Mouse (Mus musculus): ENCODE results near the gene Lurap1.

The Lurap1 gene

DNA sequence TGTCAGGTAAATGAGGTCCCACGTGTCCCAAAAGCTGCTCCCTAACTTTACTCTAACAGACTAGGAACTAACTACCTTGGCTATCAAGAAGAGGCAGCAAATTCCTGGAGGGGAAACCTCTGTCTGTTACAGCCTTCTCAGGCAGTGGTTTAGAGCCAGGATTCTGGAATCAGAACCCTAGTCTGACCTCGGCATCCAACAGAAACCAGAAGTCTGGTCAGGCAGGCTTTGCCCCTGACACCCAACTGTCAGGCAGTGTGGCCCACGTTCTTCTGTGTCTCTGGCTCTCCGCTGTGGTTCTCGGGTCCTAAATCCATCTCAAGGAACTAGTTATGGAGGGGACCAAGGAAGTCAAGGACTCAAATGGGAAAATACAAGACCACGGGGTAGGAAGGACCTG lies at the start of gene Lurap1:
Gene Lurap1 (minus strand): TSS at position 101 of the 400 bp plus-strand sequence.
- no peak for DNase-seq

DNA sequence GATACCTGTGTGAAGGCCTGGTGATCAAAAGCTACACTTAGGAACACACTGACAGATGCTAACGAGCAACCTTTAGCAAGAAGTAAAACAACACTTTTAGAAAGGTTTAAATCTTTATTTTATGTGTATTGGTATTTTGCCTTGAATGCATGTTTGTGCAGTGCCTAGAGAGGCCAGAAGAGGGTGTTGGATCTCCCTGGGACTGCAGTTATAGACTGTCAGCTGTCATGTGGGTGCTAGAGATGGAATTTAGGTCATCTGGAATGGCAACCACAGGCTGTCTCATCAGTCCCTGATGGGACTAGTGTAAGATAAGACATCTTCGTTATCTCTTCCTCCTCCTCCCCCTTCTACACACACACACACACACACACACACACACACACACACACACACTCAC lies 47.3 kb upstream of the Lurap1 start:
- no peak for DNase-seq

DNA sequence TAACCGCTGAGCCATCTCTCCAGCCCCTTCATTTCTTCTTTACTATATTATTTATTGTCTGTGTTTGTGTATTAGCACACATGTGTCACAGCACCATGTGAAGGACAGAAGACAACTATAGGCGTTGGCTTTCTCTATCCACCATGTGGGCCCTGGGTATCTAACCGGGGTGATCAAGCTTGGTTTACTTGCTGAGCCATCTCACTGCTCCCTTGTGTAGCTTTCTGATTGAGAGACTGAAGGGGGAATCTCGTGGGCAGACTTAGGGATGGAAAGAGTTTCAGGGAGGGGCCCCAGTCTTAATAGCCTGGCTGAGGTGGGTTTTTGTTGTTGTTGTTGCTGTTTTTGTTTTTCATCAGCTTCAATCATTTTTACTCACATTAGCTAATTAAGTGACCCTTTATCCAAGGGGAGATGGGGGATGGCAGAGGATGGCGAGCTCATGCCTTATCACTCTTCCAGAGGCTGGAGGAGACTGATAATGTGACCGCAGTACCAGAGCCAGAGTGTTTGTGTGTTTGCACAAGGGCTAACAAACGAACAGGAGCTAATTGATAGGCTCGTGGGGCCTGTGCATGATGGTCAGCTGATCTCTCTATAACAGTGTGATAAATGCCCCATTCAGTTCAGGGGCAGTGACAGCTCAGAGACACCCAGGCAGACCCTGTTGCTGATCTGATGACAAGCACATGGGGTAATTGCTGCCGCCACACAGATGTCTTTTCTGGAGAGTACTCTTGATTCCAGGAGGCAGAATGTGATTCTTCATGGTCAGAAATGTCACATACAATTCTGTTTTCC lies 42.6 kb upstream of the Lurap1 start:
- DNase-seq = no peak

DNA sequence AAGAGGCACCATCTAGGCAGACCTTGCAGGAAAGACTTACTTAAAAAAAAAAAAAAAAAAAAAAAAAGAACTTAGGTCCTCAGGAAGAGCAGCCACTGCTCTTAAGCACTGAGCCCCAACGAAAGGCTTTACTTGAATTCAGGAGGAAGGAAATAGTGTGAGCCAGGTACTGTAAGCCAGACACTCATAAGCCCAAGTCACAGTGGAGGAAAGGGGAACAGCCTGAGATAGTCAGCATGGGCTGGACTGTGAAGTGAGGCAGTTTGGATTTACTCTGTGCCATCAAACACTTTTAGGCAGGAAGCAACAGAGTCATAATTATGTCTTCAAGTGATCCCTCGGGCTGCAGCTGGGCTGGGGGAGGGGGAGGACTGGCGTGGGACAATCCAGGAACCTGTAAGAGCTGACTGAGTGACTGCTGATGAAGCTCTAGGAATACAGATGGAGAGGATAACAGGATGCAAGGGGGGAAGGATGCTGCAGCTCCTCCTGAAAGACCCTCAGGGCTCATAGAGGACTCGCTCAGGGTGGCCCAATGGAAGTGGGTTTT lies 41.2 kb upstream of the Lurap1 start:
- peak in 1 of 2 experiments; percentile 33 for DNase-seq

DNA sequence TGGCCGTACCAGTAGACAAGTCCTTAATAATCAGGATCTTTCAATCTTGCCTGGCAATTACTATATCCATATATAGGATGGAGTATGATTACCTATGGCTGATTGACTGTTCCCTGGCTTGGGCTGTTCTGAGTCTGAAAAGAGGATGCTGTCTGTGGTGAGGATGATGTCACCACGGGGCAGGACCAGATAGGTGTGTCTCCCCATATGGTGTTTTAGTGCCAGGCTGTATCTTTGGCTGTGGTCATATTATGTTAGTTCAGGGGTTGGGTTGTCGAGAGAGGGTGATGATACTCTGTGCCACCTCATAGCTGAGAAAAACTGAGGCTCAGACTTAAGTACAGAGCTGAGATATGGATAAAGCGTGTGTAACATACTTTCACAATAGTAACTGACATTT lies 33.9 kb upstream of the Lurap1 start:
- DNase-seq = no peak

DNA sequence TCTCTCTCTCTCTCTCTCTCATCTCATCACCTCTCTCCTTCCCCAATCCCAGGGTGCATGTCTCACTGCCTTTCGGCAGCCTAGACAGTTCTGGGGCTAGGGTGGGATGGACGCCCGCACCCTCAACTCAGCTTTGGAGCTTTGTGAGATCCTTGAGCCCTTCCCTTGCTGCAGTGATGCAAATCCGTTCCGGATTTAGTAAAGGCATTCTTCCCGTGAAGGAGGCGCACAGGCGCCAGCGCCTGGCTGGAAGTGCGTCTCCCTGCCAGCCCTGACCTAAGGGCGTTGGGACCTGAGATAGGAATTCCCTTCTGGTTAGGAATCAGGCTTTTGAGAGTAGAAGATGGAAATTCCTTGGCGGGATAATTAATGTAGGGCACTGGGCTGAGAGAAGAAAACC lies 31.6 kb upstream of the Lurap1 start:
- DNase-seq = peak; percentile 61 to 75

DNA sequence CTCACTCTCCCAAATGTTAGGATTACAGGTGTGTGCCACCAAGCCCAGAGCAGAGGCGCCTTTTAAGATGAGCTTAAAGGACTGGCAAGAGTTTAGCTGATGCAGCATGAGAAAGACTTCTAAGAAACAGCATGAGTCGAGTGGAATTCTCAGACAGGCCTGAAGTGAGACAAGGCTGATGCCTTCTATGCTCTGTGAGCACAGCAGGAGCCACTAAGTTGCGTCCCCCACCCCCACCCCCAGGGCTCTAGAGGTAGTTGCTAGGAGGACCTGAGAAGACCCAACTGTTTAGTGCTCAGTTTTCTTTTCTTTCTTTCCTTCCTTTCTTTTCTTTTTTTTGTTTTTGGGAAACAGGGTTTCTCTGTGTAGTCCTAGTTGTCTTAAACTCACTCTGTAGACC lies 30.9 kb upstream of the Lurap1 start:
- no peak for DNase-seq

DNA sequence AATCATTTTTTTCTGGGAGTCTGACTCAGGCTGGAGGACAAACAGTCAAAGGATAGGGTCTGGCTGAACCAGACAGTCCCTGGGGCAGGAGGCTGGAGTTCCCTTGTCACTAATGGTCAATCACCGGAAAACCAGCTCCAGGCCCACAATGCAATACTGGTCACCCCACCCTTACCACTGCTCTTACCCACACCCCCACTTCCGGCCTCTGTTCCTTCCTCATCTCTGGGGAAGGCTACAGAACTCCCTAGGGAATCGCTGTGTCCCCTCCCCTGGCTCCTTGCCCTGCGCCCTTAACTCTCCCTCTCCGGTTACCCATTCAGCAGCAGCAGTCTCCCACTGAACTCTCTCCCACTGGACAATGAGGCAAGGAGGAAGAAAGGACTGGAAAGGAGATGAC lies 26.0 kb upstream of the Lurap1 start:
- DNase-seq = peak; percentile 85 to 91

DNA sequence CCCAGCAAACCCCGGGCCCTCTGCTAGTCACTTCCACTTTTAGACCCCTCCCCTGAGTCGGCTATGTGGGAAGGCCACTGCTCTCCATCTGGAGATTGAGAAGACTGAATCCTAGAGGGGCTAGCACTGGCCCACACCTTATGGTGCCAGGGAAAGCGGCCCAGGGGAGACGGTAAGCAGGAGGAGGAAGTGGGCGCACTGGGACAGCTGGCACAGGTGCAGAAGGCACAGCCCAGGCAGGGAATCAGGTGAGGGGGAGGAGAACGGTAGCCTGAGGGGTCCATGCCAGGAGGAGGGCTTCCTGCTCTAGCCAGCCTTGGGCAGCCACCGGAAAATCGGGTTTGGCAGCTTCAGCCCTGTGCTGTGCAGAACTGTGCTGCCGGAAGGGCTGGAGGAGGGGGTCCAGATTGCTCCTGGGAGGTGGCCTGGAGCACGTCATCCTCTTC lies 25.4 kb upstream of the Lurap1 start:
- DNase-seq = peak; percentile 89 to 95

DNA sequence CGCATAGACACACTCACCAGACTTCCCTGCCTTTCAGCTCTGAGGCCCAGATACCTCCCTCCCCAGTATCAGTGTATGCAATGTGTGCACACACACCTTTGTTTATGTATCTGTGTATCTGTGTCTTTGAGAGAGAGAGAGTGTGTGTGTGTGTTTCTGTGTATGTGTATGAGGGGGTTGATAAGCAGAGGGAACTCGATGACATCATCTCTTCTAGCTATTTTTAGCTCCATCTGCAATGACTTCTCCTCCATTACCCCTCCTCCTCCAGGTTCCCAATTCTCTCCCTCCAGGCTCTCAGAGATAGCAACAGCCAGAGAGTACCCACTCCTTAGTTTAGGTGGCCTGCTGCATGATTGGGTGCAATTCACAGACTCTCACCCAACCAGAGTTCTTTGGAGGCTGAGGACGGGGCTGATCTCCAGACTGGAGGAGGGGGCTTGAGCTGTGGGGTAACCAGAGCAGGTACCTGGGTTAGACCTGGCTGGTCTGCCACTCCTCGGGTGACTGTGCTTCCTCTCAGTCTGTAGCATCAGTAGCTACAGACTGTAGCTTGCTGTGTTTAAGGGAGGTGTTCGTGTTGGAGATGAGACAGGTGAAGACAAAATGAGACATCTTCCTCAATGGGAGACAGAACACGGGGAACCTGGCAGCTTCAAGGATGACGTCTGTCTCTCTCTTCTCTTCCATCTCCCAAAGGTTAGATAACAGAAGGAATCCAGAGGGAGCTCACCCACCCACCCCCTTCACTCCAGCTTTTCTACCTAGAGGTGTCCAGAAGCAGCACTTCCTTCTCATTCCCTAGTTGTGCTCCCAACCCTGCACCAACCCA lies 24.8 kb upstream of the Lurap1 start:
- peak in 1 of 2 experiments; percentile 27 for DNase-seq

DNA sequence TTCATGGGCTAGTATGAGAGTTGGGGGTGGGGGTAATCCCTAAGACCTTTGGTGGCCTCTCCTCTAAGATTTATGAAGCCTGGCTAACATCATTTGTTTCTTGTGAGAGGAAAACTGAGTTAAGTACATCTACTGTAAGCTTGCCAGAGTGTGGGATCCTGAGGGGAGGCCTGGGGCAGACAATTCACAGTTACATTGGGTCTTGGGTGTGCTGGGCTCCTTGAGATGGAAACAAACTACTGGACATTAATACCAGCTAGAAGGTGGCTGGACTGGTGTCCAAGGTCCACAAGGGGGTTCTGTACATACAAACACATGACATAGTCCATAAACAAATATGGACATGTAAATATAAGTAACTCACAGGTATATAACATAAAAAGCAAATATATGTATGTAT lies 24.0 kb upstream of the Lurap1 start:
- no peak for DNase-seq

DNA sequence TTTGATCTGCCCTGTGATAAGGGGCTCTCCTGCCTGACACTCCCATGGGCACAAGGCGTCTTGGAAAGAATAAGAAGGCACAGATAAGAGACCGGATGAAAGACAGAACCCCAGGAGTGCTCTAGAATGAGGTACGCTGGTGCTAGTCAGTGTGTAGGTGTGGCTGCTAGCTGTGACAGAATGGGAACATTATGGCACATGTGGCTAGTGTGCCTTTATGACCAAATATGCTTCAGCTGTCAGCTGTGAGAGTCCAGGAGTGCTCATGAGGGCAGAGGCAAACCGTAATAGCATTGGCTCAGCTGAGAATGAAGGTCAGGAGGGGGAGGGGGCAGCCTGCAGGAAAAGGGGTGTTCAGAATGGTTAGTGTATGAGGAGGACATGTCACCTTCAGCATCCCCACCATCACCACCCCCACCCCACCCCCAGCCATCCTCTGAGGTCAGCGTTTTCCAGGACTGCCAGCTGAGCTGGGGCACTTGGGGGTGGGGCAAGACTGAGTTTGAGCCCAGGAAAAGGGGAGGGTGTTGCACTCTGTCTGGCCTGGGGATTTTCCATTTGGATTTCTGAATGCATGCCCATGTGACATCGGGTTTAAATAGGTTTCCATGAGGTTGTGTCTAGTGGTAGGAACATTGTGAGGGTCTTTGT lies 23.5 kb upstream of the Lurap1 start:
- DNase-seq = peak; percentile 62

DNA sequence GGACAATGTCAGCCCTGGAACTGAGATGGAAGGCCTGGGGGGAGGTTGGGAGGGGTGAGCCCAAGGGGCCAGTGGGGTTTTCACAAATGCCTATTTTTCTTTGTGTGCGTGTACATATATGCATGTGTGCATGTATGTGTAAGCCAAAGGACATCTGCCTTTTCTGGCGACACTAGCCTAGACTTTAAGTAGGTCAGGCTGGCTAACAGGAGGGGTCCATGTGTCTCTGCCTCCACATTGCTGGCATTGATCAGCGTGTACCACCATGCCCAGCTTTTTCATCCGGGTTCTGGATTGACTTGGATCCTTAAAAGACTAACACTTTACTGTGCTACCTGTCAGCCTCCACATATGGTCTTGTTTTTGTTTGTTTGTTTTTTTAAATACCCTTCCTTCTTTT lies 22.6 kb upstream of the Lurap1 start:
- DNase-seq = no peak

DNA sequence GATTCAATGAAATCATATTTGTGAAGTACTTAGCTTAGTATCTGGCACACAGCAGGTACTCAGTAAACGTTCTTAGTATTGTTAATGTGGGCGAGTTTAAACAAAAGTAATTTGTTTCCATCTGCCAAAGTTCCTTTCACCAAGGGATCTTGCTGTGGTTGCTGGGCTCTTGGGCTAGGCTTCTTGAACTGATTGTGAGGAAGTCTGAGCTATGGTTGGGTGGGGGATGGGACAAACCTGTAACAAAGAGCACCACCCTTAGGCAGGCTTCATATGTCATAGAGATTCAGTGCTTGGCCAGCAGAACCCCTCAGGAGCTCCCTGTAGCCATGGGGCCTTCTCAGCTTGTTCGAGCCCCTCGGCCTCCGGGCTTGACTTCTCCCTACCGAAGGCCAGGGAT lies 21.9 kb upstream of the Lurap1 start, which contains the start of the genes 1700042G07Rik and Gm49337:
Gene 1700042G07Rik (plus strand): TSS at position 301 of the 400 bp plus-strand sequence.
Gene Gm49337 (plus strand): TSS at position 313 of the 400 bp plus-strand sequence.
- DNase-seq = no peak

DNA sequence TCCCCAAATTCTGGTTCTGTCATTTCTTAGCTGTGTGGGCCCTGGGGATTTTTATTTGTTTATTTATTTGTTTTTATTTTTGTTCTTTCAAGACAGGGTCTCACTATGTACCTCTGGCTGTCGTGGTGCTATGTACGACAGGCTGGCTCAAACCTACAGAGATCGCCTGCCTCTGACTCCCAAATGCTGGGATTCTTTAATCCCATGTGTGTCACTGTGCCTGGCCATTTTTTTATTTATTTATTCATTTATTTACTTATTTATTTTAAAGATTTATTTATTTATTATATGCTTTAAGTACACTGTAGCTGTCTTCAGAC lies 18.2 kb upstream of the Lurap1 start:
- DNase-seq = no peak

DNA sequence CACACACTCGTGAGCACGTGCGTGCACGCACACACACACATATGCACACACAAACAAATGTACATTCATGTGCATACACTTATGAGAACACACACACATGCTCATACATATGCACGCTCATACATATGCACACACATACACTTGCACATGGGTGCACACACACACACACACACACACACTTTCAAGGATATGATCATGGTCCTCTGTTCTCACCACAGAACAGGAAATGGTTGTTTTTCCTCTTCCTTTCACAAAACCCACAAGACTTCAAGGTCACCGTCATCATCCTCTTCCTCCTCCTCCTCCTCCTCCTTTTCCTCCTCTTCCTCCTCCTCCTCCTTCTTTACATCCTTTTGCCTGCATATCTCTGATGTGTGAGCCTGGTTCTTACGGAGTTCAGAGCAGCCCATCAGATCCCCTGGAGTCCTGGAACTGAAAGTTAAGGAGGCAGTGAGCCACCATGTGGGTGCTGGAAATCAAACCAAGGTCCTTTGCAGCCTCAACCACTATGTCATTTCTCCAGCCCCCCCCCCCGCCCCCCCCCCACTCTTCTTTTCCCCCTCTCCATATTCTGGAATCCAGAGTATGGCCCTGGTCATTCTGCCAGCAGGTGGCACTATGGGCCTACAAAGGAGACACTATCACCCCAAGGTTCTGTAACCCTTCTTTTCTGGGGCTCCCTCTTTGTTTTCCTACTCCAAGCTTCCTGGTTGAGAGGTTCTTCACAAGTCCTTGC lies 17.6 kb upstream of the Lurap1 start:
- DNase-seq = peak; percentile 69 to 86

DNA sequence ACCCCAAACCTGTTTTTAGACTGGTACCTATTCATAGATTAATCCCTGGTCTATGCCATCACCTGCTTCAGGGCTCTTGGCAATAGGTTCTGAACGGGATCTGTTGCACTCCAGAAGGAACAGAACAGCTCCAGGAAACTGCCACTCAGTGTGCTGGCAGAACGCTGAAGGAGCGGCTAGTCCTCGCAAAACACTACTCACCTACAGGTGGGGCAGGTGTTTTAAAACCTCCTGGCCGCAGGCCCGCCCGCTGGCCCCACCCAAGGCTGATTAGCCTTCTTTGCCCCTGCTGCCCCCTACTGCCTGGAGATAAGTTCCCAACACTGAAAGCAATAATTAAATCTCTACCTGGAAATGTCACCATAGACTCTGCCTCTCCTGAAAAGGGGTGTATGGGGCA lies 16.3 kb upstream of the Lurap1 start, which contains the start of gene Tspan1:
Gene Tspan1 (minus strand): TSS at position 198 of the 400 bp plus-strand sequence.
- DNase-seq = peak; percentile 77 to 85

DNA sequence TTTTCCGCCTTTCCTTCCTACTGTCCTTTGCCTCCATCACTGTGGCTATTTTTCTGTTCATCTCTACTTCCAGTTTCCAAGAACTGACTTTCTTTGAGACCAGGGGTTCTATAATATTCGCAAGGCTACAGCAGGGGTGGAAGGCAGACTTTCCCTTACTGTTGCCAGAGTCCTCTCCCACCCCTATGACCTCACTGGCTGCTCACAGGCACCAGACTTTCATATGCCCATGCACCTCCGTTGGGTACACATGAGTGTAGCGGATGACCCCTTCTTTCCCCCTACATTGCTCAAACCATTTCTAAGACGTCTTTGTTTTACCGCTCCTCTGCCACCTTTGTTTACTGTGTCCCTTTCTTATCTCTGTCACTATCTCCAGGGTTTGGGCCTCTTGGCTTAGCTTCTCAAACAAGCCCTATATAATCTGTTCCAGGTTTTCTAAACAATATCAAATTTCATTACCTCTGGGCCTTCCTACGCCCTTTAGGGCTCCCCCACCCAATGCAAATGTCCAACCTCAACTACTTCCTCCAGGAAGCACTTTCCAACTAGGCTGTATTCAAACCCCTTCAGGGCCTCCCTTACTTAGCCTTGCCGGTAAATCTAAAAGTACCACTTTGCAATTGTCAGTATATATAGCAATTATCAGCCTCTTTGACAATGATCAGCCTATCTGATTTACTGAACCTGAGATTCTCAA lies 14.7 kb upstream of the Lurap1 start:
- DNase-seq = no peak

DNA sequence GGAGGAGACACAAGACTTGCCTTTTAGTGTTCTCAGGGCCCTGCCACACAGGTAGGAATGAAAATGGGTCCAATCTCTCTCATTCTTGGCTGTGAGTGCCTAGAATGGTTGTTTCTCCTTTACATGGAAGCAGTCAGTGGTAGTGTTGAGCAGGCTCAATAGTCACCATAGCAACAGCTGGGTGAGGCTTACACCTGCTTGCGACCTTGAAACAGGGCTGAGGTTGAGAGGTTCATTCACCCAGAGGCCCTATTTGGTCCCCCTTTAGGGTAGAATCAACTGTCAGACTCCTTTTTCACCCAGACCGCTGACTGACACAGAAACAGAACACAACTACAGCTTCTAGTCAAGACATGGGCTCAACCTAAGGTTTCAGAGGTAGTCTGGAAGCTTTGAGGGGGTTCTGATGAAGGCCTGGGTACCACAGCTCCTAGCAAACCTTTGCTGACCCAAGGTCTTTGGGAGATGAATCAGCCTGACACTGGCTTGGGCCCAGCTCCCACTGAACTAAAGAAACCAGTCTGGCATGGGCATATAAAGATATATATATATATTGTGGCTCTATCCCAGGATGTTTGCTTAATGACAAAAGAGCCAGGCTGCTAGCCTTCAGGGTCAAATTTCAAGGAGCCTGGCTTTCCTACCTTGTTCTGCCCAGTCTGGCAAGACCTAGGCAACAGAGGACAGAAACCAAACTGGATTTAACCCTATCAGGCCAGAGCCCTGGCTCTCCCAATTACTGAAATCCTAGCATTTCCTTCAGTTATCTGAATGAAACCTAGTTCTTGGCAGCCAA lies 13.8 kb upstream of the Lurap1 start:
- peak in 1 of 2 experiments; percentile 20 for DNase-seq

DNA sequence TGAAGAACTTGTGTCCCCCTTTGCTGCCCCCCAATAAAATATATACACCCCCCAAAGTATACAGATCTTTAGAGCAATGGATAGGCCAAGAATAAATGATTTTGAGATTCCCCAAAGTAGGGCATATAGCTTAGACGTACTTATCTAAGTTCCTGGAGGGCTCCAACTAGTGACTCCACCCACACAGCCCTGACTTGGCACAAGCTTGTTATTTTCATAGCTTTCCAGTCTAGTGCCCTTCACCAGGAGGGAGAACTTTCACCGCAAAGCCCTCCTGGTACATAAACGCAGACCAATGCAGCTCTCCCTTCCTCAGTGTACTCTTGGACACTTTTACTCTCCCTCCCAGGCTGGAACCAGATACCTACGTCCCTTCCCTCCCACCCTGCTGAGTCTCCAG lies 11.0 kb upstream of the Lurap1 start:
- no peak for DNase-seq

DNA sequence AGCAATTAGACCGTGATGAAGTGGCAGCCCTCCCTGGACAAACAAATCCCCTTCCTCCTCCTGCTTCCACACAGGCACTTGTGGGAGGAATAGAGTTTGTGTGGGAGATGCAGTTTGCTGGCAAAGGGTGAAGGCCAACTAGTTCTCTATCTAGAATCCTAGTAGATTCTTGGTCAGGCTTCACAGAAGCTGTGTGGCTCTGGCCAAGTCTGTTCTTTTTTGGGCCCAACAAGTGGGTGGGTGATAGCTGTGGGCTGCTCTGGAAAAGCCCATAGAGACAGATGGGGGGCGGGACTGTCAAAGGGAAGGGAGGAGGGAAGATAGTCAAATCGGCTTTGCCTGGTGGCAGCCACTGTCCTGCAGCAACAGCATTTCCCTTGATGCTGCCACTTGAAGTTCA lies 9.6 kb upstream of the Lurap1 start:
- DNase-seq = no peak
